Mouse (Mus musculus): Measurements from ENCODE around the gene Flt3. TPM values are rescaled to one million over a fixed set of nuclear protein-coding genes. Genes with fewer than 3 reads are reported as not detected.

Flt3 gene
- polyA plus RNA-seq, 1 experiment: 3.8 TPM

GRCm38 (mm10) chr5:147304276-147305155 is 95.8 kb downstream of the Flt3 start:
- Histone ChIP-seq H3K4me1 (ENCODE audit: control insufficient read depth, insufficient read depth, low read length) (no peaks in the 10 kb centered on the region), H3K4me3 (replicated peaks; ENCODE audit: control insufficient read depth, low read depth, low read length) (no peak overlapping the region), H3K27ac (ENCODE audit: control insufficient read depth, insufficient read depth, low read depth, low read length, poor library complexity) (no peak overlapping the region)
- TF ChIP-seq POLR2A (IDR thresholded peaks at IDR 0.05; ENCODE audit: borderline replicate concordance, control insufficient read depth, low read depth, low read length) (no peak), CTCF (IDR thresholded peaks at IDR 0.05; ENCODE audit: control insufficient read depth, insufficient read depth, low read length) (no peak)
- 3% methylated on average over 54 of the region's 54 CpGs for WGBS

GRCm38 (mm10) chr5:147302746-147303400 is 97.4 kb downstream of the Flt3 start:
- H3K4me3 ChIP-seq (replicated peaks; ENCODE audit: control insufficient read depth, low read depth, low read length): no peak overlapping the region
- no peaks in the 10 kb centered on the region for H3K4me1 ChIP-seq (ENCODE audit: control insufficient read depth, insufficient read depth, low read length)
- TF ChIP-seq CTCF (IDR thresholded peaks at IDR 0.05; ENCODE audit: control insufficient read depth, insufficient read depth, low read length) (no peak), POLR2A (IDR thresholded peaks at IDR 0.05; ENCODE audit: borderline replicate concordance, control insufficient read depth, low read depth, low read length) (no peak)
- no peak overlapping the region for H3K27ac ChIP-seq (ENCODE audit: control insufficient read depth, insufficient read depth, low read depth, low read length, poor library complexity)
- WGBS: 12% methylated on average over 13 of the region's 13 CpGs

GRCm38 (mm10) chr5:147302141-147302540 is 98.1 kb downstream of the Flt3 start:
- TF ChIP-seq CTCF (IDR thresholded peaks at IDR 0.05; ENCODE audit: control insufficient read depth, insufficient read depth, low read length) (no peak), POLR2A (IDR thresholded peaks at IDR 0.05; ENCODE audit: borderline replicate concordance, control insufficient read depth, low read depth, low read length) (no peak)
- no peaks in the 10 kb centered on the region for H3K4me1 ChIP-seq (ENCODE audit: control insufficient read depth, insufficient read depth, low read length)
- no peak overlapping the region for H3K27ac ChIP-seq (ENCODE audit: control insufficient read depth, insufficient read depth, low read depth, low read length, poor library complexity)
- WGBS: 21% methylated on average over 8 of the region's 8 CpGs
- H3K4me3 ChIP-seq (replicated peaks; ENCODE audit: control insufficient read depth, low read depth, low read length): no peak overlapping the region

GRCm38 (mm10) chr5:147301781-147302070 is 98.6 kb downstream of the Flt3 start:
- TF ChIP-seq CTCF (IDR thresholded peaks at IDR 0.05; ENCODE audit: control insufficient read depth, insufficient read depth, low read length) (no peak), POLR2A (IDR thresholded peaks at IDR 0.05; ENCODE audit: borderline replicate concordance, control insufficient read depth, low read depth, low read length) (no peak)
- no peak overlapping the region for H3K4me3 ChIP-seq (replicated peaks; ENCODE audit: control insufficient read depth, low read depth, low read length)
- H3K4me1 ChIP-seq (ENCODE audit: control insufficient read depth, insufficient read depth, low read length): no peaks in the 10 kb centered on the region
- WGBS: 10% methylated on average over 10 of the region's 10 CpGs
- no peak overlapping the region for H3K27ac ChIP-seq (ENCODE audit: control insufficient read depth, insufficient read depth, low read depth, low read length, poor library complexity)

- Histone ChIP-seq H3K27ac (ENCODE audit: control insufficient read depth, insufficient read depth, low read depth, low read length, poor library complexity) (no peak overlapping the region), H3K4me1 (ENCODE audit: control insufficient read depth, insufficient read depth, low read length) (no peaks in the 10 kb centered on the region), H3K4me3 (replicated peaks; ENCODE audit: control insufficient read depth, low read depth, low read length) (no peak overlapping the region)
- no peak for TF ChIP-seq CTCF (IDR thresholded peaks at IDR 0.05; ENCODE audit: control insufficient read depth, insufficient read depth, low read length)
- no peak for TF ChIP-seq POLR2A (IDR thresholded peaks at IDR 0.05; ENCODE audit: borderline replicate concordance, control insufficient read depth, low read depth, low read length)
- 5% methylated on average over 21 of the region's 21 CpGs for WGBS
Observed at GRCm38 (mm10) chr5:147300917-147301780, 99.1 kb downstream of the Flt3 start.

GRCm38 (mm10) chr5:147300001-147300363 is 100.3 kb downstream of the Flt3 start:
- TF ChIP-seq POLR2A (IDR thresholded peaks at IDR 0.05; ENCODE audit: borderline replicate concordance, control insufficient read depth, low read depth, low read length) (no peak), CTCF (IDR thresholded peaks at IDR 0.05; ENCODE audit: control insufficient read depth, insufficient read depth, low read length) (no peak)
- H3K27ac ChIP-seq (ENCODE audit: control insufficient read depth, insufficient read depth, low read depth, low read length, poor library complexity): no peak overlapping the region
- no peaks in the 10 kb centered on the region for H3K4me1 ChIP-seq (ENCODE audit: control insufficient read depth, insufficient read depth, low read length)
- H3K4me3 ChIP-seq (replicated peaks; ENCODE audit: control insufficient read depth, low read depth, low read length): no peak overlapping the region
- WGBS: 9% methylated on average over 4 of the region's 4 CpGs

GRCm38 (mm10) chr5:147299255-147300000 is 100.9 kb downstream of the Flt3 start:
- WGBS: 3% methylated on average over 41 of the region's 41 CpGs
- no peak overlapping the region for H3K27ac ChIP-seq (ENCODE audit: control insufficient read depth, insufficient read depth, low read depth, low read length, poor library complexity)

More at GRCm38 (mm10) chr5:147299255-147300000, 100.9 kb downstream of the Flt3 start:
- H3K4me1 ChIP-seq (ENCODE audit: control insufficient read depth, insufficient read depth, low read length): no peaks in the 10 kb centered on the region
- TF ChIP-seq CTCF (IDR thresholded peaks at IDR 0.05; ENCODE audit: control insufficient read depth, insufficient read depth, low read length): peak; percentile 50; the same call in 1 of the 2 replicates
- TF ChIP-seq POLR2A (IDR thresholded peaks at IDR 0.05; ENCODE audit: borderline replicate concordance, control insufficient read depth, low read depth, low read length): no peak
- no peak overlapping the region for H3K4me3 ChIP-seq (replicated peaks; ENCODE audit: control insufficient read depth, low read depth, low read length)

All from bone marrow, adult 2 months (tissue).